Mouse (Mus musculus): ENCODE results near the gene Zc3h10. TPM values are rescaled to one million over a fixed set of nuclear protein-coding genes. Genes with fewer than 3 reads are reported as not detected.
"Not testable (repeated sequence)": the region's sequence is repeated elsewhere in the genome, so short reads cannot be mapped to it uniquely, and the experiment has no call there.

Gene Zc3h10
- polyA plus RNA-seq, 2 experiments = 4.0 to 4.3 TPM

DNA sequence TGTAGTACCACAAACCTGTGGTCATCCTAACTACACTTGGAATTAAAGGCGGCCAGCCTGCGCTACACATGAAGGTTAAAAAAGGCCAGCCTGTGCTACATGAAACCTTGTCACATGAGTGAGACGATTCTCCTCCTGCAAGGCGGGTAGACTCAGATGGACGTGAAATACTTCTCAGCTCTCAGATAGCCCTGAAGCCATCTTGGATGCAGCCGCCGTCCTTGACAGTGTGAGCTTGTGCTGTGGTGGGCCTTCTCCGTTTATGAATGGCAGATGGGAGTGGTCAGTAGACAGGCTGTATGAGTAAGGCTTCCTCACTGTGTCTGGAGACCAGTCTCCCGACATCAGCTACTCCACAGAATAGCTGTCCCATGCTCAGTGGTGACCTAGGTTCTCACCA, 38.4 kb downstream of the Zc3h10 start:
- H3K36me3 ChIP-seq (replicated peaks; ENCODE audit: control insufficient read depth, insufficient read depth, low read depth) = no peaks in the 10 kb centered on the region; the same call in 1 of the 2 replicates
- no peaks in the 10 kb centered on the region for H3K27me3 ChIP-seq (ENCODE audit: control insufficient read depth, insufficient read depth, low read length)
- TF ChIP-seq EP300 (IDR thresholded peaks at IDR 0.05; ENCODE audit: low read depth) (no peak), CTCF (IDR thresholded peaks at IDR 0.05; ENCODE audit: low read depth) (no peak)
- DNase-seq (ENCODE audit: low read depth in 3 of 3, low spot score in 3 of 3) (no peak), ATAC-seq (ENCODE audit: insufficient read depth) (no peak)
- no peaks in the 10 kb centered on the region for H3K9me3 ChIP-seq (ENCODE audit: control insufficient read depth, low read length)
- no peak overlapping the region for H3K9ac ChIP-seq (replicated peaks)
- peaks cover 12 to 19% of the 10 kb centered on the region in 2 experiments for H3K4me1 ChIP-seq (replicated peaks; ENCODE audit: control insufficient read depth in 2 of 2, insufficient read depth in 2 of 2, low read length in 1 of 2)
- WGBS (ENCODE audit: insufficient replicate concordance) = 75% methylated on average over 9 of the region's 9 CpGs
- H3K4me3 ChIP-seq (ENCODE audit: insufficient read depth in 1 of 2, low read depth in 2 of 2, low read length in 2 of 2) = no peak overlapping the region
- H3K27ac ChIP-seq = no peak overlapping the region
- no peak overlapping the region for H3K4me2 ChIP-seq (ENCODE audit: low read depth)

DNA sequence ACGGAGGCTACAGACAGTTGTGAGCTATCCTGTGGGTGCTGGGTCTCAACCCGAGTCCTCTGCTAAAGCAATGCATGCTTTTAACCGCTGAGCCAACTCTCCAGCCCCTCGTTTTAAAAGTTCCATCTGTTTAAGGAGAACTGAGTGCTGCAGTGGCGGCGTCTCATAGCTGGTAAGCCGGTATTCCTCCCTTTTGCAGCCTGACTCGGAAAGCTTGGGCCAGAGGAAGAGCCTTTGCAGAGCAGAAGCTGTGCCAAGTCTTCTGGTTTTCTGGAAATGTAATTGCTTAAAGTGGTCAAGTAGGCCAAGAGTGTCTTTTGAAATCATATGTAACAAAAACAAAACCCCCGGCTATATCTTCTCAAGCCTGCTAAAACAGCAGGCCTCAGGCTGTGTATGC, 39.3 kb downstream of the Zc3h10 start:
- WGBS (ENCODE audit: insufficient replicate concordance) = 75% methylated on average over 9 of the region's 9 CpGs
- DNase-seq (ENCODE audit: low read depth in 3 of 3, low spot score in 3 of 3) (no peak), ATAC-seq (ENCODE audit: insufficient read depth) (no peak)

DNA sequence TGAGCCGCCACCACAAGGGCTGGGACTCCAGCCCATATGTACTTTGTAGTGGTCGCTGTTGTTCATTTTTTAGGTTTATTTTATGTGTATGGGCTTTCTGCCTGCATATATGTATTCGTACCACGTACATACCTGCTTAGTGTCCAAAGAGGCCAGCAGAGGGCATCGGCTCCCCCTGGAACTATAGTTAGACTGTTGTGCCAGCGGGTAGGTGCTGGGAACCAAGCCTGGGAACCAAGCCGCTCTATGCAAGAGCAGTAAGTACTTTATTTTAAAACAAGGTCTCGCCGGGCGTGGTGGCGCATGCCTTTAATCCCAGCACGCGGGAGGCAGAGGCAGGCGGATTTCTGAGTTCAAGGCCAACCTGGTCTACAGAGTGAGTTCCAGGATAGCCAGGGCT, 41.6 kb downstream of the Zc3h10 start:
- peaks cover 10 to 18% of the 10 kb centered on the region in 2 experiments for H3K4me1 ChIP-seq (replicated peaks; ENCODE audit: control insufficient read depth in 2 of 2, insufficient read depth in 2 of 2, low read length in 1 of 2)
- no peak overlapping the region for H3K27ac ChIP-seq
- 90% methylated on average over 14 of the region's 14 CpGs for WGBS (ENCODE audit: insufficient replicate concordance)

More for the DNA sequence above, 39.3 kb downstream of the Zc3h10 start:
- Histone ChIP-seq H3K9ac (replicated peaks) (no peak overlapping the region), H3K9me3 (ENCODE audit: control insufficient read depth, low read length) (no peaks in the 10 kb centered on the region), H3K4me1 (replicated peaks; ENCODE audit: control insufficient read depth in 2 of 2, insufficient read depth in 2 of 2, low read length in 1 of 2) (peaks cover 12 to 23% of the 10 kb centered on the region in 2 experiments), H3K36me3 (replicated peaks; ENCODE audit: control insufficient read depth, insufficient read depth, low read depth) (no peaks in the 10 kb centered on the region; the same call in 1 of the 2 replicates), H3K27me3 (ENCODE audit: control insufficient read depth, insufficient read depth, low read length) (no peaks in the 10 kb centered on the region), H3K27ac (no peak overlapping the region), H3K4me3 (ENCODE audit: insufficient read depth in 1 of 2, low read depth in 2 of 2, low read length in 2 of 2) (no peak overlapping the region), H3K4me2 (ENCODE audit: low read depth) (no peak overlapping the region)
- TF ChIP-seq EP300 (IDR thresholded peaks at IDR 0.05; ENCODE audit: low read depth) (no peak), CTCF (IDR thresholded peaks at IDR 0.05; ENCODE audit: low read depth) (no peak)

DNA sequence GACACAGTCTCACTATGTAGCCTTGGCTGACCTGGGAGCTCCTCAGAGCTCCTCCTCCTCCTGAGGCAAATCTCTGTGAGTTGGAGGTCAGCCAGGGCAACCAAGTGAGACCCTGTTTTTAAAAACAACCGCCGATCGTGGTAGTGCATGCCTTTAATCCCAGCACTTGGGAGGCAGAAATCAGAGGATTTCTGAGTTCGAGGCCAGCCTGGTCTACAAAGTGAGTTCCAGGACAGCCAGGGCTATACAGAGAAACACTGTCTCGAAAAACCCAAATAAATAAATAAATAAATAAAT, 42.3 kb downstream of the Zc3h10 start:
- not testable (repeated sequence) for H3K36me3 ChIP-seq (replicated peaks; ENCODE audit: control insufficient read depth, insufficient read depth, low read depth); DNase-seq (ENCODE audit: low read depth in 3 of 3, low spot score in 3 of 3); H3K9me3 ChIP-seq (ENCODE audit: control insufficient read depth, low read length); H3K4me3 ChIP-seq (ENCODE audit: insufficient read depth in 1 of 2, low read depth in 2 of 2, low read length in 2 of 2); H3K9ac ChIP-seq (replicated peaks); H3K27ac ChIP-seq; H3K4me2 ChIP-seq (ENCODE audit: low read depth); H3K27me3 ChIP-seq (ENCODE audit: control insufficient read depth, insufficient read depth, low read length); ATAC-seq (ENCODE audit: insufficient read depth)
- peaks cover 10 to 14% of the 10 kb centered on the region in 2 experiments for H3K4me1 ChIP-seq (replicated peaks; ENCODE audit: control insufficient read depth in 2 of 2, insufficient read depth in 2 of 2, low read length in 1 of 2)
- WGBS (ENCODE audit: insufficient replicate concordance) = 74% methylated on average over 5 of the region's 5 CpGs

More for the DNA sequence above, 41.6 kb downstream of the Zc3h10 start:
- no peaks in the 10 kb centered on the region for H3K9me3 ChIP-seq (ENCODE audit: control insufficient read depth, low read length)
- DNase-seq (ENCODE audit: low read depth in 3 of 3, low spot score in 3 of 3) = no peak
- H3K4me3 ChIP-seq (ENCODE audit: insufficient read depth in 1 of 2, low read depth in 2 of 2, low read length in 2 of 2) = no peak overlapping the region
- ATAC-seq (ENCODE audit: insufficient read depth) = no peak
- no peak overlapping the region for H3K9ac ChIP-seq (replicated peaks)
- peak; percentile 38; the same call in 1 of the 2 replicates for TF ChIP-seq CTCF (IDR thresholded peaks at IDR 0.05; ENCODE audit: low read depth)
- TF ChIP-seq EP300 (IDR thresholded peaks at IDR 0.05; ENCODE audit: low read depth) = no peak
- no peak overlapping the region for H3K4me2 ChIP-seq (ENCODE audit: low read depth)
- no peaks in the 10 kb centered on the region for H3K27me3 ChIP-seq (ENCODE audit: control insufficient read depth, insufficient read depth, low read length)
- H3K36me3 ChIP-seq (replicated peaks; ENCODE audit: control insufficient read depth, insufficient read depth, low read depth) = no peaks in the 10 kb centered on the region

DNA sequence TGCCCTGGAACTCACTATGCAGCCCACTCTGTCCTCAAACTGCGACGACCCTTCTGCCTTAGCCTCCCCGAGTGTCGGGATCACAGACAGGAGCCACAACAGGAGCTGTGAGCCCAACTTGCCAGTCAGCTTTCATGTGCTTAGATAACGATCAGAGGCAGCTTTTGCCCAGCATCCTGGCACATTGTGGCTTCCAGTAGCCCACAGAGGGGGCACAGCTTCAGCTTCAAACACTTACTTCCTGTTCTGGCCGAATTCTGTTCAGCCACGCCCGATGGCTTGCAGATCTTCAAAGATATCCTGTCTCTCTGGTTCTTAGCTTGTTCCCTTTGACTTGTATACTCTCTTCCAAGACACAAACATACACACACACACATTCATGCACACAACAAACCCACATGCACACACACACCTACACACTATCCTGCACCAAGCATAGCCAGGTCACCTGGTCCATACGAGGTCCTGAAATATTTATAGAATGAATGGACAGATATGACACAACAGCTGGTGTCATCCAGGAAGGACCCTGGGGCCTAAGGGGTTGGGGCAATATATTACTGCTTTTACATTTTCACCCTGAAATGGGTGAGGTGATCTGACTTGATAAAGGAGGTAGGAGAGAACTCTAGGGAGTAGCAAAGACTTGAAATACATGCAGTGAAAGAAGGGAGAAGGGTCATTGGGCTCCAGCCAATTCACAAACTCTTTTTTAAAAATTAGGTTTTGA, 42.8 kb downstream of the Zc3h10 start:
- no peak overlapping the region for H3K4me3 ChIP-seq (ENCODE audit: insufficient read depth in 1 of 2, low read depth in 2 of 2, low read length in 2 of 2)
- H3K4me1 ChIP-seq (replicated peaks; ENCODE audit: control insufficient read depth in 2 of 2, insufficient read depth in 2 of 2, low read length in 1 of 2) = peaks cover 10 to 16% of the 10 kb centered on the region in 2 experiments
- no peak for TF ChIP-seq EP300 (IDR thresholded peaks at IDR 0.05; ENCODE audit: low read depth)
- TF ChIP-seq CTCF (IDR thresholded peaks at IDR 0.05; ENCODE audit: low read depth) = no peak
- no peaks in the 10 kb centered on the region for H3K27me3 ChIP-seq (ENCODE audit: control insufficient read depth, insufficient read depth, low read length)
- H3K36me3 ChIP-seq (replicated peaks; ENCODE audit: control insufficient read depth, insufficient read depth, low read depth) = no peaks in the 10 kb centered on the region
- H3K9ac ChIP-seq (replicated peaks) = peak overlapping the region; percentile 48
- WGBS (ENCODE audit: insufficient replicate concordance) = 11% methylated on average over 9 of the region's 9 CpGs
- peak overlapping the region; percentile 44 for H3K4me2 ChIP-seq (ENCODE audit: low read depth)
- DNase-seq (ENCODE audit: low read depth in 3 of 3, low spot score in 3 of 3) (no peak), ATAC-seq (ENCODE audit: insufficient read depth) (0 out of 2 replicates have a peak, but pooled peaks have one; percentile 31)
- H3K27ac ChIP-seq = peak overlapping the region; percentile 47
- H3K9me3 ChIP-seq (ENCODE audit: control insufficient read depth, low read length) = no peaks in the 10 kb centered on the region
